Mouse (Mus musculus): ENCODE results near the gene Olfr1324. TPM values are rescaled to one million over a fixed set of nuclear protein-coding genes. Genes with fewer than 3 reads are reported as not detected.
"Not testable (repeated sequence)": the region's sequence is repeated elsewhere in the genome, so short reads cannot be mapped to it uniquely, and the experiment has no call there.

Gene Olfr1324
- not detected for polyA plus RNA-seq (2021)

- CTCF ChIA-PET: no interaction called here
- POLR2A ChIA-PET: no interaction called here
- ATAC-seq (no peak), DNase-seq (ENCODE audit: low read depth, low spot score) (no peak)
- TF ChIP-seq CTCF (IDR thresholded peaks at IDR 0.05): no peak
- H3K27me3 ChIP-seq: peaks cover 87% of the 10 kb centered on the region
- in situ Hi-C loops (cut with MboI; ENCODE audit: low pct_unique_long_range_greater_than_20kb): no loop called here
These were observed at the start of gene Olfr1324 for GRCm38 (mm10) chrX:50428398-50428797. Olfr1324 (minus strand) TSS chrX:50428498.

DNA sequence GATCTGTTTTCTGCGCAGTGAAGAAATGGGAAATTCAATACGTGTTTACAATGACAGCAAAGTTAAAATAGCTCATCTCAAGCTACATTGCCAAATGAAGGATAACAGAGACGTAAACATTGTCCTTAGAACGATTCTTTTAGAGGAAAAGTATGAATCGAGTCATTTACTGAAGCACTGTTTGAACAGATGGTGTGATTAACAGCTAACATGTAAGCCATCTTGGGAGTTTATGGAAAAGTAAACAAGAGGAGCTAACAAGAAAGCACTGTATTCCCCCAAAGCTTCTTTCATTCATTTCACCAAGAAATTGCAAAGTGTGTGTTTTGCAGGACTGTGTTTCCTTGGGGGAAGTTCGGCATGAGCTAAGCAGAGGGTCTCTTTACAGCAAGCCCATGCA lies 42.0 kb upstream of the Olfr1324 start:
- POLR2A ChIA-PET; in situ Hi-C loops (cut with MboI; ENCODE audit: low pct_unique_long_range_greater_than_20kb); ATAC-seq; DNase-seq (ENCODE audit: low read depth, low spot score): not testable (repeated sequence)
- H3K27me3 ChIP-seq: peaks cover 30% of the 10 kb centered on the region
- CTCF ChIA-PET: interaction anchor here (0.6 kb wide), 1 partner anchor 11 kb away, joined by 3 read pairs; no protein-coding TSS in a partner anchor

DNA sequence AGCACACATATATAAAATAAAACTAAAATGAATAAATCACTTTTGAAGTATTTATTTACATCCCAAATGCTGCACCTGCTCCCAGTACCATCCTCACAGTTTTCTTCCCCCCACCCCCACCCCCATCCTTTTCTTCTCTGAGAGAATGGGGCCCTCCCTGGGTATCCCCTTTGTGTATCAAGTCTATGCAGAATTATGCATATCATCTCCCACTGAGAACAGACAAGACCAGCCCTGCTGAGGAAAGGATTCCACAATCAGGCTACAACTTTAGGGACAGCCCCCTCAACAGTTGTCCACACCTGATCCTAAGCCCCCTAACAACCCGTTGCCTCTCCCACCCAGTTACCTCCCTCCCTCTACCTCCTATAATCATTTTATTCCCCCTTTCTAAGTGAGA lies 27.8 kb upstream of the Olfr1324 start:
- ChIA-PET POLR2A (no interaction called here), CTCF (no interaction called here)
- no peak for ATAC-seq
- in situ Hi-C loops (cut with MboI; ENCODE audit: low pct_unique_long_range_greater_than_20kb): no loop called here
- peaks cover 31% of the 10 kb centered on the region for H3K27me3 ChIP-seq
- no peak for TF ChIP-seq CTCF (IDR thresholded peaks at IDR 0.05)
- DNase-seq (ENCODE audit: low read depth, low spot score): no peak

DNA sequence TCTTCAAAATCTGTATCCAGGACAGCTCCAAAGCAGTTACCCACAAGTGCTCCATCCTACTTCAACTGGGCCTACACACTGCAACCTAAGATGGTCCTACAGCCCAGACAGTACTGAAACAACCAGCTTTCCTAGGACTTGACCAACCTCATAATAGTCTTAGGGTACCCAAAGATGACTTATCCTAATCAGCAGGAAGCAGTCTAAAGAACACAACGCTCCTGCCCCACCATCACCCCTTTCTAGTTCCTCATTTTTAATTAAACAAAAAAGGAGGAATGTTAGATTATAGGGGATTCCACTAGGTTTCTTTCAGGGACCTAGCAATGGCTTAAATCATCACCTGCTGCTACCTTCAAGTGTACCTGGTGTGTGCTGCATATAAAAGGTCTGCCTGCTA lies 15.1 kb upstream of the Olfr1324 start:
- ChIA-PET CTCF (no interaction called here), POLR2A (no interaction called here)
- no peak for ATAC-seq
- peaks cover 42% of the 10 kb centered on the region for H3K27me3 ChIP-seq
- in situ Hi-C loops (cut with MboI; ENCODE audit: low pct_unique_long_range_greater_than_20kb): no loop called here
- no peak for DNase-seq (ENCODE audit: low read depth, low spot score)
- no peak for TF ChIP-seq CTCF (IDR thresholded peaks at IDR 0.05)

- no peak for ATAC-seq
- ChIA-PET POLR2A (no interaction called here), CTCF (no interaction called here)
- in situ Hi-C loops (cut with MboI; ENCODE audit: low pct_unique_long_range_greater_than_20kb): no loop called here
- no peak for TF ChIP-seq CTCF (IDR thresholded peaks at IDR 0.05)
- no peak for DNase-seq (ENCODE audit: low read depth, low spot score)
- peaks cover 35% of the 10 kb centered on the region for H3K27me3 ChIP-seq
These were observed 14.4 kb upstream of the Olfr1324 start for GRCm38 (mm10) chrX:50442696-50443095.

GRCm38 (mm10) chrX:50432499-50432898 lies 4.2 kb upstream of the Olfr1324 start:
- no peak for TF ChIP-seq CTCF (IDR thresholded peaks at IDR 0.05)
- in situ Hi-C loops (cut with MboI; ENCODE audit: low pct_unique_long_range_greater_than_20kb): no loop called here
- CTCF ChIA-PET: no interaction called here
- DNase-seq (ENCODE audit: low read depth, low spot score): no peak
- peaks cover 89% of the 10 kb centered on the region for H3K27me3 ChIP-seq
- POLR2A ChIA-PET: no interaction called here
- ATAC-seq: no peak

DNA sequence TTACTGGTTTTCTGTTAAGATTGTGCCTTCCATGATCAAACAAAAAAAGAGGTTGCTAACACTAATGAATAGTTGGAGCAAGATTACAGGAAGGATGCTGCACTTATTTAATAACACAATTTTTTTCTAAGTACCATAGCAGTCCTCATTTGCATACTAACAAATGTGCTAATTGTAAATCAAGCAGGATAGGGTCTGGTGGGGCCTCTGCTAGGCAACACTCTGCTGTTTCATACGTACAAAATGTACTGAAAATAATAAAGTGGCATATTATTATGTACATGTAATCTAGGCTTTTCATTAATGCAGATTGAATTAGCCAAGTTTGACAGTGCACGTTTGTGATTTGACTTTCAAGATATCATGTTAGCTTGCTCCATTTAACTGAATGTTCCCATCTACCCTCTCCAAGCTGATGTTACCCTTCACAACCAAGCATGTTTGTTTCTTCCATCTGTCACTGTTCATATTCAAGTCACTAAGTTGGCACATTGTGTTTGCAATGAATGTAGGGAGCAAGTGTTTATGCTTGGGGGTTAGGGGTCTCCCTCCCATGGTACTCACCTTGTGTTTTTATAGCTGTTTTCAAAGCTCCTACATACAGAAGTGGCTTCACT lies 478 bp downstream of the Olfr1324 start:
- no peak for ATAC-seq

DNA sequence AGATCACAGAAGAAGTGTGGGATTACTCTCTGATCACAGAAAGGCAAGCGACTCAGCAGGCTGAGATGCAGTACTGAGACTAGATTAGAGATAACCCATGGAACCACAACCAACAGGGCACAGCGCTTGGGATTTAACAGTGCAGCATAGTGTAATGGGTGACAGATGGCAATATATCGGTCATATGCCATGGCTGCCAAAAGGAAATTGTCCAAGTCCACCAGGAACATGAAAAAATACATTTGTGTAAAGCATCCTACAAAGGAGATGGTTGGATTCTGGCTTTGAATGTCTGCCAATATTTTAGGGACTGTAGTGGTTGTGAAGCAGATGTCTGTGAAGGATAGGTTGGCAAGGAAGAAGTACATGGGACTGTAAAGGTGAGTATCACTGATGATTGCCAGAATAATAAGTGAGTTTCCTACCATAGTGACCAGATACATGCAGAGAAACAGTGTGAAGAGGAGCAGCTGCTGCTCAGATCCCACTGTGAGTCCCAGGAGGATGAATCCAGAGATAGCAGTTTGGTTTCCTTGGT lies 2.3 kb downstream of the Olfr1324 start:
- DNase-seq (ENCODE audit: low read depth, low spot score) (no peak), ATAC-seq (no peak)
- in situ Hi-C loops (cut with MboI; ENCODE audit: low pct_unique_long_range_greater_than_20kb): no loop called here
- CTCF ChIA-PET: interaction anchor here (1.7 kb wide), 1 partner anchor 20 kb away, joined by 3 read pairs; no protein-coding TSS in a partner anchor
- no peak for TF ChIP-seq CTCF (IDR thresholded peaks at IDR 0.05)
- H3K27me3 ChIP-seq: peaks cover 71% of the 10 kb centered on the region
- POLR2A ChIA-PET: no interaction called here

More for the DNA sequence above, 478 bp downstream of the Olfr1324 start:
- peaks cover 83% of the 10 kb centered on the region for H3K27me3 ChIP-seq
- ChIA-PET POLR2A (no interaction called here), CTCF (no interaction called here)
- no peak for TF ChIP-seq CTCF (IDR thresholded peaks at IDR 0.05)
- DNase-seq (ENCODE audit: low read depth, low spot score): no peak
- in situ Hi-C loops (cut with MboI; ENCODE audit: low pct_unique_long_range_greater_than_20kb): no loop called here

DNA sequence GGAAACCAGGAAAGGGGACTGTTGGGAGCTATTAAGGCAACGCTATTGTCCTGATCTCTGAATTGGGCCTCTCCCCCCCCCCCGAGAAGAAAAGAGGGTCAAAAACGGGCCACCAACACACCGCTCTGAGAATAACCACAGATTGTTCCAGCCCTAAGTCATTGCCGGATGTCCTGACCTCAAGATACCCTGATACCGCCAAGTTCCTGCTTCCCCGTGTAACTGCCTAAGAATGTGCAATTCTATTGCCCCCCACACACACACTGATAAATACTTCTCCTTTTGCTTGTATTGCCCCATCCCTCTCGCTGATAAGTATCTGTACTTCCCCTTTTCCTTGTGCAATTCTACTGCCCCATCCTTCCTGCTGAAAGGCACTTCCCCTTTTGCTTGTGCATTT lies 17.9 kb downstream of the Olfr1324 start:
- H3K27me3 ChIP-seq; DNase-seq (ENCODE audit: low read depth, low spot score); POLR2A ChIA-PET; ATAC-seq; CTCF ChIA-PET; in situ Hi-C loops (cut with MboI; ENCODE audit: low pct_unique_long_range_greater_than_20kb): not testable (repeated sequence)

DNA sequence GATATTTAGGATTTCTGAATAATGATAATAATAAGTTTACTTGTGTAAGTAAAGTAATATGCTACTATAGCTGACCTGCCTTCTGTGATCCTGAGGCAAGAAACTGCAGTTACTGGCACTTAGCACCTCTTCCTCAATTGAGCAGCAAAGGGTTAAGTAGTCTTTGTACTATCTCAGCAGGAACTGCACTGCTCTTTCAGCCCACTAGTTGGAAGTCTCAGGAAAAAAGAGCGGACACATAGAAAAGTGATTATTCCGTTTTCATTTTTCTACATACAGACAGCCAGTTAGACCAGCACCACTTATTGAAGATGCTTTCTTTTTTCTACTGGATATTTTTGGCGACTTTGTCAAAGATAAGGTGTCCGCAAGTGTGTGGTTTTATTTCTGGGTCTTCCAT lies 37.7 kb downstream of the Olfr1324 start:
- DNase-seq (ENCODE audit: low read depth, low spot score); CTCF ChIA-PET; in situ Hi-C loops (cut with MboI; ENCODE audit: low pct_unique_long_range_greater_than_20kb); POLR2A ChIA-PET; H3K27me3 ChIP-seq: not testable (repeated sequence)
- peak; percentile 65 for ATAC-seq

GRCm38 (mm10) chrX:50374978-50375377 lies 53.3 kb downstream of the Olfr1324 start:
- TF ChIP-seq CTCF (IDR thresholded peaks at IDR 0.05): no peak
- ATAC-seq (no peak), DNase-seq (ENCODE audit: low read depth, low spot score) (no peak)
- CTCF ChIA-PET: no interaction called here
- POLR2A ChIA-PET: no interaction called here
- H3K27me3 ChIP-seq: no peaks in the 10 kb centered on the region
- in situ Hi-C loops (cut with MboI; ENCODE audit: low pct_unique_long_range_greater_than_20kb): no loop called here
